Comparison of ENCODE assay signal across 27 mouse cellular contexts in genomic region chr14:23997912-23998311, GRCm38 (mm10). TPM values are rescaled to one million over a fixed set of nuclear protein-coding genes. Genes with fewer than 3 reads are reported as not detected.
DNase-seq lines count a peak whose midpoint lies in the region; ATAC-seq and TF ChIP-seq lines count a peak whose summit lies in the region.
"Had no signal": no experiment of that assay in that cellular context is flagged by ENCODE, and none has a peak within 500 bp of the region (broad histone marks: within the 10 kb centered on the region; RNA-seq: fewer than 3 reads in every experiment).

No protein-coding gene starts in this region.

- H3K4me3 ChIP-seq in lung, adult 2 months (replicated peaks; ENCODE audit: extremely low read depth, low read depth, low read length): no peak overlapping the region
- H3K4me3 ChIP-seq in lung, postnatal 0 days (ENCODE audit: low read depth, low read length): no peak overlapping the region
- H3K4me3 ChIP-seq in midbrain, embryonic 13.5 days (replicated peaks): no peak overlapping the region
- H3K4me3 ChIP-seq: forebrain, embryonic 10.5 days; forebrain, embryonic 13.5 days; heart, embryonic 12.5 days; heart, embryonic 15.5 days; hindbrain, embryonic 10.5 days had no signal

- no peaks in the 10 kb centered on the region for H3K9me3 ChIP-seq in lung, postnatal 0 days (ENCODE audit: low read length)
- no peaks in the 10 kb centered on the region for H3K9me3 ChIP-seq in midbrain, embryonic 13.5 days
- H3K9me3 ChIP-seq: forebrain, embryonic 10.5 days; forebrain, embryonic 13.5 days; heart, embryonic 12.5 days; heart, embryonic 15.5 days; hindbrain, embryonic 10.5 days had no signal

- no peak for TF ChIP-seq EP300 in lung, postnatal 0 days (IDR thresholded peaks at IDR 0.05)

- peaks cover 2% of the 10 kb centered on the region; the same call in 1 of the 2 replicates for H3K4me1 ChIP-seq in lung, adult 2 months (ENCODE audit: control insufficient read depth, insufficient read depth, low read length)
- no peaks in the 10 kb centered on the region for H3K4me1 ChIP-seq in lung, postnatal 0 days (ENCODE audit: insufficient read depth, low read depth, low read length)
- H3K4me1 ChIP-seq in midbrain, embryonic 13.5 days (replicated peaks): peaks cover 8% of the 10 kb centered on the region
- H3K4me1 ChIP-seq: forebrain, embryonic 10.5 days; heart, embryonic 12.5 days; heart, embryonic 15.5 days; hindbrain, embryonic 10.5 days had no signal

- no peak overlapping the region for H3K27ac ChIP-seq in lung, postnatal 0 days (ENCODE audit: low read length)
- no peak overlapping the region for H3K27ac ChIP-seq in midbrain, embryonic 13.5 days
- H3K27ac ChIP-seq: forebrain, embryonic 10.5 days; forebrain, embryonic 13.5 days; heart, embryonic 15.5 days; hindbrain, embryonic 10.5 days; hindbrain, embryonic 14.5 days; hindbrain, postnatal 0 days had no signal

- no peak overlapping the region for H3K9ac ChIP-seq in lung, postnatal 0 days (replicated peaks; ENCODE audit: low read depth)
- no peak overlapping the region for H3K9ac ChIP-seq in midbrain, embryonic 13.5 days (replicated peaks)
- H3K9ac ChIP-seq: forebrain, embryonic 13.5 days; heart, embryonic 12.5 days; heart, embryonic 15.5 days; hindbrain, embryonic 14.5 days had no signal

- 62% methylated on average over 6 of the region's 6 CpGs for WGBS in lung, adult 2 months
- 54% methylated on average over 6 of the region's 6 CpGs for WGBS in lung, postnatal 0 days
- 72% methylated on average over 6 of the region's 6 CpGs for WGBS in midbrain, embryonic 13.5 days

- H3K4me2 ChIP-seq in lung, postnatal 0 days (replicated peaks; ENCODE audit: low read depth, low read length): no peak overlapping the region
- no peak overlapping the region for H3K4me2 ChIP-seq in midbrain, embryonic 13.5 days (replicated peaks)
- H3K4me2 ChIP-seq: forebrain, embryonic 13.5 days; heart, embryonic 12.5 days; heart, embryonic 15.5 days; hindbrain, embryonic 14.5 days had no signal

- no peak for TF ChIP-seq CTCF in lung, adult 2 months (IDR thresholded peaks at IDR 0.05; ENCODE audit: insufficient read depth, low read length)
- TF ChIP-seq CTCF in lung, postnatal 0 days (IDR thresholded peaks at IDR 0.05): no peak

- DNase-seq in lung, adult 2 months: peak; percentile 8
- peak; percentile 77 for DNase-seq in lung, postnatal 0 days (ENCODE audit: low spot score)
- DNase-seq in lung, postnatal 25 days (ENCODE audit: low spot score): peak; percentile 54
- DNase-seq in ovary, postnatal 10 days (ENCODE audit: low spot score): no peak
- DNase-seq in heart, adult 18-20 months: no peak
- DNase-seq: adrenal gland, adult 2 months; adrenal gland, postnatal 14 days; cerebellum, adult 11-12 months; cerebellum, adult 8-10 months; cerebellum, postnatal 10 days; gastrocnemius, postnatal 10 days; gastrocnemius, postnatal 36 days; heart, postnatal 10 days; heart, postnatal 36 days had no signal

- peak; percentile 92 for ATAC-seq in lung, postnatal 0 days
- ATAC-seq in midbrain, embryonic 13.5 days: no peak
- ATAC-seq: CD4-positive, CD25-positive, alpha-beta regulatory T cell, adult 4 months; forebrain, embryonic 13.5 days; forebrain, embryonic 16.5 days; hindbrain, postnatal 0 days had no signal

- TF ChIP-seq POLR2A in lung, adult 2 months (IDR thresholded peaks at IDR 0.05; ENCODE audit: borderline replicate concordance, extremely low read depth, low read depth, low read length): no peak

- H3K27me3 ChIP-seq in lung, postnatal 0 days (replicated peaks; ENCODE audit: insufficient read depth, low read length): peaks cover 21% of the 10 kb centered on the region; the same call in 1 of the 2 replicates
- peaks cover 20% of the 10 kb centered on the region for H3K27me3 ChIP-seq in midbrain, embryonic 13.5 days

- H3K36me3 ChIP-seq in lung, postnatal 0 days (ENCODE audit: insufficient read depth, low read length): no peaks in the 10 kb centered on the region
- no peaks in the 10 kb centered on the region for H3K36me3 ChIP-seq in midbrain, embryonic 13.5 days
- H3K36me3 ChIP-seq: forebrain, embryonic 10.5 days; heart, embryonic 12.5 days; heart, embryonic 15.5 days; hindbrain, embryonic 10.5 days had no signal

RNA-seq across cellular contexts. Expression of gene Kcnma1, which starts 16.4 kb away (rescaled TPM):
- 1.3 and 1.6 TPM in 2 replicates for polyA plus RNA-seq in lung, adult 2 months (2012; rRNA removed)
- 0.62 and 0.73 TPM in 2 replicates for polyA plus RNA-seq in lung, postnatal 0 days (2015; fragmentation: Nextera tagmentation; extraction: Ambion mirVana)
- polyA plus RNA-seq in midbrain, embryonic 13.5 days (2015; fragmentation: Nextera tagmentation; extraction: Ambion mirVana): 8.1 and 10.6 TPM in 2 replicates
- total RNA-seq in heart, adult 18-20 months (2021): under 1 TPM; 0.69 to 0.79 TPM
- total RNA-seq: granulocyte monocyte progenitor cell, adult 5-6 weeks; MEL had no signal
- polyA plus RNA-seq: C2C12; CD4-positive, CD25-positive, alpha-beta regulatory T cell, adult 4 months had no signal

Comparison
In these comparisons a context has a peak if more than half of its experiments do, and no peak if none do; other contexts are left out.
1. DNase-seq: peak in lung, adult 2 months (single experiment), lung, postnatal 0 days (single experiment) and lung, postnatal 25 days (single experiment); none in ovary, postnatal 10 days (single experiment) and heart, adult 18-20 months (0 of 2).